ENCODE assay signal across 15 mouse cellular contexts in genomic region chr4:135012945-135013344, GRCm38 (mm10).
A peak's percentile ranks its signal among the peaks of the same experiment; 100 is the strongest.
DNase-seq lines count a peak whose midpoint lies in the region; ATAC-seq and TF ChIP-seq lines count a peak whose summit lies in the region.
"Had no signal": no experiment of that assay in that cellular context is flagged by ENCODE, and none has a peak within 500 bp of the region (broad histone marks: within the 10 kb centered on the region; RNA-seq: fewer than 3 reads in every experiment).

No protein-coding gene starts in this region.

- H3K4me1 ChIP-seq in lung, embryonic 14.5 days (ENCODE audit: insufficient read depth) = no peaks in the 10 kb centered on the region
- no peaks in the 10 kb centered on the region for H3K4me1 ChIP-seq in MEL (ENCODE audit: control insufficient read depth in 1 of 2, insufficient read depth in 2 of 2, low read length in 2 of 2)
- peaks cover 2% of the 10 kb centered on the region for H3K4me1 ChIP-seq in embryonic facial prominence, embryonic 11.5 days (ENCODE audit: control insufficient read depth, insufficient read depth, low read length)
- H3K4me1 ChIP-seq in thymus, adult 2 months (replicated peaks; ENCODE audit: control insufficient read depth, insufficient read depth, low read length) = no peaks in the 10 kb centered on the region
- no peaks in the 10 kb centered on the region for H3K4me1 ChIP-seq in kidney, adult 2 months (ENCODE audit: control insufficient read depth, insufficient read depth, low read length)

- no peak for TF ChIP-seq EP300 in MEL (IDR thresholded peaks at IDR 0.05; ENCODE audit: low read depth in 1 of 2, low read length in 2 of 2)

- H3K4me2 ChIP-seq in lung, embryonic 14.5 days = no peak overlapping the region
- no peak overlapping the region for H3K4me2 ChIP-seq in embryonic facial prominence, embryonic 11.5 days (ENCODE audit: low read depth, low read length)
- H3K4me2 ChIP-seq: hindbrain, embryonic 14.5 days; midbrain, embryonic 12.5 days had no signal

- peak; percentile 37; the same call in 1 of the 2 replicates for TF ChIP-seq CTCF in lung, embryonic 14.5 days (IDR thresholded peaks at IDR 0.05; ENCODE audit: low read depth)
- TF ChIP-seq CTCF in MEL (IDR thresholded peaks at IDR 0.05 in 2 of 3, conservative IDR thresholded peaks at IDR 0.05 in 1 of 3; ENCODE audit: control insufficient read depth in 1 of 3, insufficient read depth in 1 of 3, low read depth in 2 of 3, low read length in 3 of 3, poor library complexity in 1 of 3, severe bottlenecking in 1 of 3) = peak in 2 of 3 experiments; percentile 27 to 49; a peak in 4 of 6 replicates
- no peak for TF ChIP-seq CTCF in thymus, adult 2 months (IDR thresholded peaks at IDR 0.05; ENCODE audit: borderline replicate concordance, control insufficient read depth, extremely low read depth, insufficient read depth, low read length, poor library complexity)
- TF ChIP-seq CTCF in kidney, adult 2 months (conservative IDR thresholded peaks at IDR 0.05; ENCODE audit: insufficient read depth, insufficient read length, low read depth, low read length) = no peak

- no peaks in the 10 kb centered on the region for H3K36me3 ChIP-seq in lung, embryonic 14.5 days (ENCODE audit: insufficient read depth)
- H3K36me3 ChIP-seq in MEL (ENCODE audit: control insufficient read depth in 1 of 2, insufficient read depth in 2 of 2, low read length in 2 of 2) = no peaks in the 10 kb centered on the region
- no peaks in the 10 kb centered on the region for H3K36me3 ChIP-seq in embryonic facial prominence, embryonic 11.5 days (replicated peaks; ENCODE audit: control insufficient read depth, insufficient read depth, low read depth, low read length)
- H3K36me3 ChIP-seq in thymus, adult 2 months (ENCODE audit: control insufficient read depth, insufficient read depth, low read length) = no peaks in the 10 kb centered on the region
- no peaks in the 10 kb centered on the region for H3K36me3 ChIP-seq in kidney, adult 2 months (ENCODE audit: control insufficient read depth, insufficient read depth, low read length)
- H3K36me3 ChIP-seq: midbrain, embryonic 12.5 days had no signal

- TF ChIP-seq POLR2A in MEL (IDR thresholded peaks at IDR 0.05; ENCODE audit: control insufficient read depth in 1 of 2, insufficient read depth in 1 of 2, low read depth in 1 of 2, low read length in 2 of 2, poor library complexity in 1 of 2) = no peak
- no peak for TF ChIP-seq POLR2A in thymus, adult 2 months (IDR thresholded peaks at IDR 0.05; ENCODE audit: control insufficient read depth, extremely low read depth, insufficient read depth, low read length, poor library complexity)
- no peak for TF ChIP-seq POLR2A in kidney, adult 2 months (IDR thresholded peaks at IDR 0.05; ENCODE audit: low read depth, low read length)

- peaks cover 3% of the 10 kb centered on the region; the same call in 1 of the 2 replicates for H3K9me3 ChIP-seq in lung, embryonic 14.5 days (ENCODE audit: low read depth, low read length)
- no peaks in the 10 kb centered on the region for H3K9me3 ChIP-seq in MEL (replicated peaks; ENCODE audit: insufficient read depth, low read length)
- no peaks in the 10 kb centered on the region for H3K9me3 ChIP-seq in embryonic facial prominence, embryonic 11.5 days (replicated peaks; ENCODE audit: control insufficient read depth, low read length)

- no peak for ATAC-seq in lung, embryonic 14.5 days (ENCODE audit: insufficient read depth)
- ATAC-seq in embryonic facial prominence, embryonic 11.5 days (replicated peaks; ENCODE audit: insufficient number of reproducible peaks, low FRiP score, low TSS enrichment, low read depth) = no peak
- ATAC-seq in megakaryocyte progenitor cell, adult 5-6 weeks (replicated peaks; ENCODE audit: poor library complexity) = 0 out of 2 replicates have a peak, but pooled peaks have one; percentile 42
- ATAC-seq: forebrain, embryonic 14.5 days; Patski had no signal

- H3K79me2 ChIP-seq in MEL (ENCODE audit: control insufficient read depth, insufficient read depth, low read length, poor library complexity) = no peaks in the 10 kb centered on the region

- no peak overlapping the region for H3K9ac ChIP-seq in lung, embryonic 14.5 days
- H3K9ac ChIP-seq in MEL (ENCODE audit: control insufficient read depth, low read depth, low read length, poor library complexity, severe bottlenecking) = no peak overlapping the region
- no peak overlapping the region for H3K9ac ChIP-seq in embryonic facial prominence, embryonic 11.5 days (replicated peaks; ENCODE audit: low read length)
- H3K9ac ChIP-seq: hindbrain, embryonic 14.5 days; midbrain, embryonic 12.5 days had no signal

- no peak overlapping the region for H3K4me3 ChIP-seq in lung, embryonic 14.5 days (ENCODE audit: low read depth, low read length)
- no peak overlapping the region for H3K4me3 ChIP-seq in MEL (ENCODE audit: control insufficient read depth in 1 of 2, insufficient read depth in 1 of 2, low read depth in 2 of 2, low read length in 2 of 2)
- H3K4me3 ChIP-seq in embryonic facial prominence, embryonic 11.5 days (ENCODE audit: low read depth, low read length) = no peak overlapping the region
- H3K4me3 ChIP-seq in thymus, adult 2 months (ENCODE audit: control insufficient read depth, insufficient read depth, low read length) = no peak overlapping the region
- no peak overlapping the region for H3K4me3 ChIP-seq in kidney, adult 2 months (ENCODE audit: insufficient read depth, low read depth, low read length)
- H3K4me3 ChIP-seq: midbrain, embryonic 12.5 days had no signal

- no peaks in the 10 kb centered on the region for H3K27me3 ChIP-seq in lung, embryonic 14.5 days (ENCODE audit: insufficient read depth, low read length)
- no peaks in the 10 kb centered on the region for H3K27me3 ChIP-seq in MEL (ENCODE audit: control insufficient read depth in 1 of 2, insufficient read depth in 2 of 2, low read length in 2 of 2)
- H3K27me3 ChIP-seq in embryonic facial prominence, embryonic 11.5 days (ENCODE audit: control insufficient read depth, insufficient read depth, low read length) = no peaks in the 10 kb centered on the region
- H3K27me3 ChIP-seq in thymus, adult 2 months (ENCODE audit: control insufficient read depth, insufficient read depth, low read length) = no peaks in the 10 kb centered on the region
- no peaks in the 10 kb centered on the region for H3K27me3 ChIP-seq in kidney, adult 2 months (replicated peaks; ENCODE audit: control insufficient read depth, insufficient read depth, low read length)
- H3K27me3 ChIP-seq: Patski had no signal

- no peak for DNase-seq in lung, embryonic 14.5 days
- DNase-seq in lung, postnatal 36 days = no peak
- peak; percentile 24 for DNase-seq in MEL (ENCODE audit: low read depth, low spot score)
- DNase-seq in embryonic facial prominence, embryonic 11.5 days (ENCODE audit: low spot score) = peak; percentile 62
- no peak for DNase-seq in thymus, adult 2 months
- DNase-seq in kidney, adult 2 months = no peak
- DNase-seq: adrenal gland, postnatal 10 days; heart, adult 18-20 months; lung, postnatal 14 days; right cerebral cortex, postnatal 25 days had no signal

- TF ChIP-seq RAD21 in MEL (IDR thresholded peaks at IDR 0.05; ENCODE audit: low read depth, low read length) = peak; percentile 10

- no peak overlapping the region for H3K27ac ChIP-seq in lung, embryonic 14.5 days (ENCODE audit: low read depth)
- no peak overlapping the region for H3K27ac ChIP-seq in MEL (ENCODE audit: control insufficient read depth, low read depth, low read length)
- no peak overlapping the region for H3K27ac ChIP-seq in embryonic facial prominence, embryonic 11.5 days (replicated peaks; ENCODE audit: low read depth, low read length)
- no peak overlapping the region for H3K27ac ChIP-seq in thymus, adult 2 months (ENCODE audit: control insufficient read depth, insufficient read depth, low read length)
- no peak overlapping the region for H3K27ac ChIP-seq in kidney, adult 2 months (ENCODE audit: insufficient read depth, low read depth, low read length)
- H3K27ac ChIP-seq: hindbrain, embryonic 14.5 days; midbrain, embryonic 12.5 days had no signal

- 71% methylated on average over 4 of the region's 4 CpGs for WGBS in lung, embryonic 14.5 days
- 63% methylated on average over 4 of the region's 4 CpGs for WGBS in embryonic facial prominence, embryonic 11.5 days
- WGBS in thymus, adult 2 months = 94% methylated on average over 4 of the region's 4 CpGs
- WGBS in kidney, adult 2 months = 90% methylated on average over 4 of the region's 4 CpGs

TF ChIP-seq in MEL, 35 proteins besides CTCF, POLR2A, EP300 and RAD21:
- TF ChIP-seq NRF1 (IDR thresholded peaks at IDR 0.05; ENCODE audit: insufficient read depth, low read depth, low read length, poor library complexity, severe bottlenecking) (no peak), SMC3 (IDR thresholded peaks at IDR 0.05; ENCODE audit: low read depth, low read length) (0 out of 2 replicates have a peak, but pooled peaks have one; percentile 17)
TF ChIP-seq in MEL: peak in this region for 1.

Comparison
In these comparisons a context has a peak if more than half of its experiments do, and no peak if none do; other contexts are left out.
1. DNase-seq: peak in MEL (single experiment) and embryonic facial prominence, embryonic 11.5 days (single experiment); none in lung, embryonic 14.5 days (single experiment), lung, postnatal 36 days (single experiment), thymus, adult 2 months (single experiment) and kidney, adult 2 months (single experiment).
2. CTCF ChIP-seq: peak in lung, embryonic 14.5 days (single experiment) and MEL (2 of 3); none in thymus, adult 2 months (single experiment) and kidney, adult 2 months (single experiment).